Mouse (Mus musculus): ENCODE results near the gene Vstm2l. TPM values are rescaled to one million over a fixed set of nuclear protein-coding genes. Genes with fewer than 3 reads are reported as not detected.

Gene Vstm2l
- polyA plus RNA-seq, 1 experiment from 2014 or later: 0.90 TPM

- no peaks in the 10 kb centered on the region for H3K4me1 ChIP-seq (replicated peaks; ENCODE audit: control insufficient read depth, insufficient read depth, low read length)
- no peaks in the 10 kb centered on the region for H3K36me3 ChIP-seq (ENCODE audit: control insufficient read depth, insufficient read depth)
- no peak overlapping the region for H3K4me3 ChIP-seq (ENCODE audit: low read depth, low read length)
- ATAC-seq: peak; percentile 57; the same call in 1 of the 2 replicates
- no peak overlapping the region for H3K9ac ChIP-seq (ENCODE audit: low read depth, low read length)
- no peak overlapping the region for H3K4me2 ChIP-seq (replicated peaks; ENCODE audit: low read depth)
- no peak overlapping the region for H3K27ac ChIP-seq (ENCODE audit: low read depth, low read length)
- TF ChIP-seq CTCF (IDR thresholded peaks at IDR 0.05; ENCODE audit: low read depth): 0 out of 2 replicates have a peak, but pooled peaks have one; percentile 7
- peaks cover 42% of the 10 kb centered on the region for H3K27me3 ChIP-seq (replicated peaks; ENCODE audit: control insufficient read depth, insufficient read depth, low read length)
- WGBS: under 1% methylated on average over 16 of the region's 16 CpGs
- H3K9me3 ChIP-seq (ENCODE audit: control insufficient read depth): no peaks in the 10 kb centered on the region
Observed at GRCm38 (mm10) chr2:157913204-157913636, 1.2 kb upstream of the Vstm2l start.

- no peak overlapping the region for H3K4me2 ChIP-seq (replicated peaks; ENCODE audit: low read depth)
- no peaks in the 10 kb centered on the region for H3K4me1 ChIP-seq (replicated peaks; ENCODE audit: control insufficient read depth, insufficient read depth, low read length)
- TF ChIP-seq CTCF (IDR thresholded peaks at IDR 0.05; ENCODE audit: low read depth): peak; percentile 39
- H3K27me3 ChIP-seq (replicated peaks; ENCODE audit: control insufficient read depth, insufficient read depth, low read length): peaks cover 42% of the 10 kb centered on the region
- H3K27ac ChIP-seq (ENCODE audit: low read depth, low read length): no peak overlapping the region
- H3K4me3 ChIP-seq (ENCODE audit: low read depth, low read length): no peak overlapping the region
- no peak overlapping the region for H3K9ac ChIP-seq (ENCODE audit: low read depth, low read length)
- 0% methylated on average over 4 of the region's 4 CpGs for WGBS
- ATAC-seq: no peak
- no peaks in the 10 kb centered on the region for H3K9me3 ChIP-seq (ENCODE audit: control insufficient read depth)
- H3K36me3 ChIP-seq (ENCODE audit: control insufficient read depth, insufficient read depth): no peaks in the 10 kb centered on the region
Observed at GRCm38 (mm10) chr2:157913705-157914104, 748 bp upstream of the Vstm2l start.

- TF ChIP-seq CTCF (IDR thresholded peaks at IDR 0.05; ENCODE audit: low read depth): no peak; the same call in 1 of the 2 replicates
- no peaks in the 10 kb centered on the region for H3K36me3 ChIP-seq (ENCODE audit: control insufficient read depth, insufficient read depth)
- no peak overlapping the region for H3K9ac ChIP-seq (ENCODE audit: low read depth, low read length)
- no peaks in the 10 kb centered on the region for H3K9me3 ChIP-seq (ENCODE audit: control insufficient read depth)
- H3K4me1 ChIP-seq (replicated peaks; ENCODE audit: control insufficient read depth, insufficient read depth, low read length): no peaks in the 10 kb centered on the region
- 42% methylated on average over 43 of the region's 43 CpGs for WGBS
- peak overlapping the region; percentile 13 for H3K4me3 ChIP-seq (ENCODE audit: low read depth, low read length)
- H3K4me2 ChIP-seq (replicated peaks; ENCODE audit: low read depth): peak overlapping the region; percentile 39; the same call in 1 of the 2 replicates
- H3K27me3 ChIP-seq (replicated peaks; ENCODE audit: control insufficient read depth, insufficient read depth, low read length): peaks cover 42% of the 10 kb centered on the region
- no peak overlapping the region for H3K27ac ChIP-seq (ENCODE audit: low read depth, low read length)
- ATAC-seq: no peak
Observed at GRCm38 (mm10) chr2:157914889-157915517, 550 bp downstream of the Vstm2l start.

- Histone ChIP-seq H3K4me2 (replicated peaks; ENCODE audit: low read depth) (no peak overlapping the region), H3K4me3 (ENCODE audit: low read depth, low read length) (no peak overlapping the region), H3K27ac (ENCODE audit: low read depth, low read length) (no peak overlapping the region), H3K36me3 (ENCODE audit: control insufficient read depth, insufficient read depth) (no peaks in the 10 kb centered on the region), H3K4me1 (replicated peaks; ENCODE audit: control insufficient read depth, insufficient read depth, low read length) (no peaks in the 10 kb centered on the region), H3K9me3 (ENCODE audit: control insufficient read depth) (no peaks in the 10 kb centered on the region), H3K27me3 (replicated peaks; ENCODE audit: control insufficient read depth, insufficient read depth, low read length) (peaks cover 43% of the 10 kb centered on the region), H3K9ac (ENCODE audit: low read depth, low read length) (no peak overlapping the region)
- 7% methylated on average over 10 of the region's 10 CpGs for WGBS
- ATAC-seq: no peak
- TF ChIP-seq CTCF (IDR thresholded peaks at IDR 0.05; ENCODE audit: low read depth): no peak
Observed at GRCm38 (mm10) chr2:157918529-157918928, 4.1 kb downstream of the Vstm2l start.

GRCm38 (mm10) chr2:157921551-157921950 is 7.1 kb downstream of the Vstm2l start:
- WGBS: 67% methylated on average over 7 of the region's 7 CpGs

DNA sequence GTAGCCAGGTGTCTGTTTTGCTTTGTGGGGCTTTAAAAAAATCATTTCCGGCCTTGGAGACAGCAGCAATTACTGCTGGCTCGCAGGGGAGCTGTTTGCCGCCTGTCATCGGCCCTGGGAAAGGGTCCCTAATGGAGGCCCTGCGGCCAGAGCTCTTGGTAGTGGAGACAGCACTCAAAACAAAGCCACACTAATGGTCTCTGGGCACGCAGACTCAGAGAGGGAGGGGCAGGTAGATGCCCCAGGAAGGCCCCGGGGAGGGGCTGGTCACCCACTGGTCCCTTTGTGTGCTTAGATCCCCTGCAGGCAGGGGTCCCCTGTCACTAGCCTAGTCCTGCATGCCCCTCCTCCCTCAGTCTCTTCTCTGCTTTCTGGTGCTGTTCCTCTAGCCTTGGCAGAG is 9.0 kb downstream of the Vstm2l start:
- no peak for ATAC-seq

More at GRCm38 (mm10) chr2:157921551-157921950, 7.1 kb downstream of the Vstm2l start:
- Histone ChIP-seq H3K27me3 (replicated peaks; ENCODE audit: control insufficient read depth, insufficient read depth, low read length) (peaks cover 19% of the 10 kb centered on the region), H3K36me3 (ENCODE audit: control insufficient read depth, insufficient read depth) (no peaks in the 10 kb centered on the region), H3K9me3 (ENCODE audit: control insufficient read depth) (no peaks in the 10 kb centered on the region), H3K9ac (ENCODE audit: low read depth, low read length) (no peak overlapping the region), H3K4me3 (ENCODE audit: low read depth, low read length) (no peak overlapping the region), H3K27ac (ENCODE audit: low read depth, low read length) (no peak overlapping the region), H3K4me2 (replicated peaks; ENCODE audit: low read depth) (no peak overlapping the region), H3K4me1 (replicated peaks; ENCODE audit: control insufficient read depth, insufficient read depth, low read length) (no peaks in the 10 kb centered on the region)
- no peak for ATAC-seq
- TF ChIP-seq CTCF (IDR thresholded peaks at IDR 0.05; ENCODE audit: low read depth): no peak

More for the DNA sequence above, 9.0 kb downstream of the Vstm2l start:
- no peak overlapping the region for H3K4me3 ChIP-seq (ENCODE audit: low read depth, low read length)
- TF ChIP-seq CTCF (IDR thresholded peaks at IDR 0.05; ENCODE audit: low read depth): no peak
- no peaks in the 10 kb centered on the region for H3K9me3 ChIP-seq (ENCODE audit: control insufficient read depth)
- peaks cover 8% of the 10 kb centered on the region; the same call in 1 of the 2 replicates for H3K27me3 ChIP-seq (replicated peaks; ENCODE audit: control insufficient read depth, insufficient read depth, low read length)
- H3K4me2 ChIP-seq (replicated peaks; ENCODE audit: low read depth): no peak overlapping the region
- no peaks in the 10 kb centered on the region for H3K4me1 ChIP-seq (replicated peaks; ENCODE audit: control insufficient read depth, insufficient read depth, low read length)
- WGBS: 4% methylated on average over 7 of the region's 7 CpGs
- no peaks in the 10 kb centered on the region for H3K36me3 ChIP-seq (ENCODE audit: control insufficient read depth, insufficient read depth)
- H3K27ac ChIP-seq (ENCODE audit: low read depth, low read length): no peak overlapping the region
- no peak overlapping the region for H3K9ac ChIP-seq (ENCODE audit: low read depth, low read length)
